Mouse (Mus musculus): ENCODE measurements around the gene Dpf1.

Gene Dpf1

GRCm38 (mm10) chr7:29303738-29304462 lies at the start of gene Dpf1:
Dpf1 (plus strand) TSS chr7:29303951.
- peak; percentile 93 for DNase-seq (ENCODE audit: low spot score)

GRCm38 (mm10) chr7:29255875-29256274 lies 47.9 kb upstream of the Dpf1 start:
- DNase-seq (ENCODE audit: low spot score), result no peak

GRCm38 (mm10) chr7:29257368-29257767 lies 46.4 kb upstream of the Dpf1 start:
- no peak for DNase-seq (ENCODE audit: low spot score)

GRCm38 (mm10) chr7:29259781-29260730 lies 43.7 kb upstream of the Dpf1 start:
- DNase-seq (ENCODE audit: low spot score), result peak; percentile 40

GRCm38 (mm10) chr7:29262151-29262550 lies 41.6 kb upstream of the Dpf1 start:
- no peak for DNase-seq (ENCODE audit: low spot score)

GRCm38 (mm10) chr7:29263831-29264230 lies 39.9 kb upstream of the Dpf1 start:
- DNase-seq (ENCODE audit: low spot score), result no peak

- no peak for DNase-seq (ENCODE audit: low spot score)
Measured at GRCm38 (mm10) chr7:29265636-29266035, 38.1 kb upstream of the Dpf1 start.

- no peak for DNase-seq (ENCODE audit: low spot score)
Measured at GRCm38 (mm10) chr7:29266931-29267330, 36.8 kb upstream of the Dpf1 start.

- DNase-seq (ENCODE audit: low spot score), result no peak
Measured at GRCm38 (mm10) chr7:29270445-29270844, 33.3 kb upstream of the Dpf1 start.

GRCm38 (mm10) chr7:29271687-29272465 lies 31.9 kb upstream of the Dpf1 start:
- DNase-seq (ENCODE audit: low spot score), result no peak

- DNase-seq (ENCODE audit: low spot score), result no peak
Measured at GRCm38 (mm10) chr7:29276715-29277114, 27.0 kb upstream of the Dpf1 start.

GRCm38 (mm10) chr7:29277510-29277909 lies 26.2 kb upstream of the Dpf1 start:
- DNase-seq (ENCODE audit: low spot score), result no peak

GRCm38 (mm10) chr7:29279261-29279660 lies 24.5 kb upstream of the Dpf1 start:
- no peak for DNase-seq (ENCODE audit: low spot score)

GRCm38 (mm10) chr7:29279924-29280323 lies 23.8 kb upstream of the Dpf1 start:
- DNase-seq (ENCODE audit: low spot score), result no peak

- no peak for DNase-seq (ENCODE audit: low spot score)
Measured at GRCm38 (mm10) chr7:29280801-29281200, 22.9 kb upstream of the Dpf1 start.

- peak; percentile 47 for DNase-seq (ENCODE audit: low spot score)
Measured at GRCm38 (mm10) chr7:29281201-29282073, 22.3 kb upstream of the Dpf1 start, which contains the start of gene Spint2. Spint2 (minus strand) TSS chr7:29281912.

- no peak for DNase-seq (ENCODE audit: low spot score)
Measured at GRCm38 (mm10) chr7:29282074-29282554, 21.6 kb upstream of the Dpf1 start.

GRCm38 (mm10) chr7:29283876-29284275 lies 19.9 kb upstream of the Dpf1 start:
- DNase-seq (ENCODE audit: low spot score), result no peak

GRCm38 (mm10) chr7:29284523-29284922 lies 19.2 kb upstream of the Dpf1 start:
- DNase-seq (ENCODE audit: low spot score), result no peak

- DNase-seq (ENCODE audit: low spot score), result no peak
Measured at GRCm38 (mm10) chr7:29287481-29287880, 16.3 kb upstream of the Dpf1 start.

GRCm38 (mm10) chr7:29288079-29288478 lies 15.7 kb upstream of the Dpf1 start:
- no peak for DNase-seq (ENCODE audit: low spot score)

Data from embryo, embryonic 10.5 days (tissue).